Mouse (Mus musculus): Measurements from ENCODE around the gene Nmnat1. TPM values are rescaled to one million over a fixed set of nuclear protein-coding genes. Genes with fewer than 3 reads are reported as not detected.

Nmnat1 gene
- polyA plus RNA-seq, 1 experiment from 2014 or later = 14.3 TPM

DNA sequence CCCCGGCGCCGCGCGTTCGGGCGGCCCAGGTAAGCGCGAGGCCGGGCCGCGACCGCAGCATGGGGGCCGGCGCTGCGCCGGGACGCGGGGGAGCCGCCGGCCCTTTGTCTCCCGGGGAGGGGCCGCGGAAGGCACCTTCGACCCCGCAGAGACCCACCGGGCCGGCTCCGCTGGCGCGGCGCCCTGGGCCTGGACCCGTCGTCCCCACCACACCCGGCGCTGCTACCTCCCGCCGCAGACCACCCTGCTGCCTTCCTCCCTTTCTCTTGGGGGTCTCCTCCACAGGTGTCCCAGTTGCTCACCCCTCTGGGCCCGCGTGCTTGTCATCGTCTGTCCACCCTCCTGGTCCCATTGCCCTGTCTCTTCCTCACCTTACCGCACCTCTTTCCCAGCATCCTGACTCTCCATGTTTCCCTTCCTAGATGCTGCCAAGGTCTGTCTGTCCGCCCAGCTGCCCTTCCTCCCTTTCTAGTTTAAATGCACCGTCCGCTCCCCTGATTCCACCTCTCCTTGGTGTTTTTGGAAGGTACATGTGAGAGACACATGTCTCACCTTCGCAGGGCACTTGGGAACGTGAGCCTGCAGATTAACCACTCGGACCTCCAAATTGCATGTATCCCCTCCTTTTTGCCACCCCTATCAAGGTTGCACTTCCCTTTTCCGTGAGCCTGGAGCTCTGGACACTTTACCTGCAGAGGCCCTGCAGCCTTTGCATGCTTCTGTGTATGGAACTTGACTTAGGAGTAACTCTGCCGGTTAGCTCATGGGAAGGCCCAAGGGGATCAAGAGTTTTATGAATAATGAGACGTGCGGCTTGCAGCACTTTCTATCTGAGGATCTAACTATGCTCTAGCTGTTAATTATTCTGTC lies 33.6 kb upstream of the Nmnat1 start:
- Histone ChIP-seq H3K36me3 (ENCODE audit: control insufficient read depth, insufficient read depth, low read length) (no peaks in the 10 kb centered on the region), H3K9me3 (ENCODE audit: control insufficient read depth, low read length) (no peaks in the 10 kb centered on the region), H3K4me2 (peak overlapping the region; percentile 95), H3K27me3 (replicated peaks; ENCODE audit: control insufficient read depth, insufficient read depth, low read length) (no peaks in the 10 kb centered on the region), H3K4me3 (ENCODE audit: low read depth, low read length) (peak overlapping the region; percentile 81), H3K4me1 (replicated peaks; ENCODE audit: control insufficient read depth, insufficient read depth, low read length) (peaks cover 8% of the 10 kb centered on the region), H3K9ac (ENCODE audit: low read depth, low read length) (peak overlapping the region; percentile 84), H3K27ac (ENCODE audit: low read depth, low read length) (0 out of 2 replicates have a peak overlapping the region, but pooled peaks have one; percentile 25)
- no peak for DNase-seq (ENCODE audit: low spot score)
- WGBS = 4% methylated on average over 51 of the region's 52 CpGs
- ATAC-seq (replicated peaks; ENCODE audit: low FRiP score) = no peak; the same call in 1 of the 2 replicates

- peak; percentile 99 for ATAC-seq (replicated peaks; ENCODE audit: low FRiP score)
- Histone ChIP-seq H3K36me3 (ENCODE audit: control insufficient read depth, insufficient read depth, low read length) (no peaks in the 10 kb centered on the region), H3K4me3 (ENCODE audit: low read depth, low read length) (peak within 1 kb of the TSS; percentile 81), H3K9ac (ENCODE audit: low read depth, low read length) (peak within 1 kb of the TSS; percentile 84), H3K4me2 (peak within 1 kb of the TSS; percentile 95), H3K4me1 (replicated peaks; ENCODE audit: control insufficient read depth, insufficient read depth, low read length) (peaks cover 8% of the 10 kb centered on the region), H3K27me3 (replicated peaks; ENCODE audit: control insufficient read depth, insufficient read depth, low read length) (no peaks in the 10 kb centered on the region), H3K9me3 (ENCODE audit: control insufficient read depth, low read length) (no peaks in the 10 kb centered on the region), H3K27ac (ENCODE audit: low read depth, low read length) (0 out of 2 replicates have a peak within 1 kb of the TSS, but pooled peaks have one; percentile 25)
- DNase-seq (ENCODE audit: low spot score) = peak; percentile 98
- WGBS = under 1% methylated on average over 46 of the region's 46 CpGs
Measured at GRCm38 (mm10) chr4:149517868-149518340, 32.9 kb upstream of the Nmnat1 start, which contains the start of gene Ctnnbip1. TSS of gene Ctnnbip1 (plus strand) at chr4:149518236.

DNA sequence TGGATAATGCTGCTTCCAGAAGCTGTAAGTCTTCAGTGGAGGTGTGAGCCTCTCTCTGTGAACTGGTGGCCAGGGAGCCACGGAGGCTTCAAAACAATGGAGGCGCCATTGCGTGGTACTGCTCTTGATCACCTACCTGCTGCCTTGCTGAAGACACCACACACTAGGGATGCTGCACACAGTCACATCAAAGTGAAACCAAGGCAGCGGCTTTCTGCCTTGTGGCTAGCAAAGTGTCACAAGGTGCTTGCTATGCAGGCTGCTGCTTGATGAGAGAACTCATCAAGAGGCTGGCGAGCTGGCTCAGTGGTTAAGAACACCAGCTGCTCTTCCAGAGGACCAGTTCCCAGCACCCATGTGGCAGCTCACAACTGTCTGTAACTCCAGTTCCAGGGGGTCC lies 30.7 kb upstream of the Nmnat1 start:
- DNase-seq (ENCODE audit: low spot score) = no peak
- Histone ChIP-seq H3K27me3 (replicated peaks; ENCODE audit: control insufficient read depth, insufficient read depth, low read length) (no peaks in the 10 kb centered on the region), H3K9ac (ENCODE audit: low read depth, low read length) (no peak overlapping the region), H3K4me1 (replicated peaks; ENCODE audit: control insufficient read depth, insufficient read depth, low read length) (peaks cover 8% of the 10 kb centered on the region), H3K36me3 (ENCODE audit: control insufficient read depth, insufficient read depth, low read length) (no peaks in the 10 kb centered on the region), H3K4me2 (no peak overlapping the region), H3K27ac (ENCODE audit: low read depth, low read length) (no peak overlapping the region), H3K9me3 (ENCODE audit: control insufficient read depth, low read length) (no peaks in the 10 kb centered on the region), H3K4me3 (ENCODE audit: low read depth, low read length) (no peak overlapping the region)
- no peak for ATAC-seq (replicated peaks; ENCODE audit: low FRiP score)
- 89% methylated on average over 5 of the region's 5 CpGs for WGBS

- H3K27me3 ChIP-seq (replicated peaks; ENCODE audit: control insufficient read depth, insufficient read depth, low read length) = no peaks in the 10 kb centered on the region
- DNase-seq (ENCODE audit: low spot score) (no peak), ATAC-seq (replicated peaks; ENCODE audit: low FRiP score) (no peak)
- H3K4me3 ChIP-seq (ENCODE audit: low read depth, low read length) = no peak overlapping the region
- no peak overlapping the region for H3K27ac ChIP-seq (ENCODE audit: low read depth, low read length)
- no peak overlapping the region for H3K9ac ChIP-seq (ENCODE audit: low read depth, low read length)
- H3K36me3 ChIP-seq (ENCODE audit: control insufficient read depth, insufficient read depth, low read length) = no peaks in the 10 kb centered on the region
- no peaks in the 10 kb centered on the region; the same call in 1 of the 2 replicates for H3K4me1 ChIP-seq (replicated peaks; ENCODE audit: control insufficient read depth, insufficient read depth, low read length)
- H3K4me2 ChIP-seq = no peak overlapping the region
- no peaks in the 10 kb centered on the region for H3K9me3 ChIP-seq (ENCODE audit: control insufficient read depth, low read length)
- WGBS = 86% methylated on average over 7 of the region's 7 CpGs
Measured at GRCm38 (mm10) chr4:149512072-149512471, 27.1 kb upstream of the Nmnat1 start.

GRCm38 (mm10) chr4:149511221-149511646 lies 26.2 kb upstream of the Nmnat1 start:
- Histone ChIP-seq H3K4me2 (no peak overlapping the region), H3K4me1 (replicated peaks; ENCODE audit: control insufficient read depth, insufficient read depth, low read length) (no peaks in the 10 kb centered on the region; the same call in 1 of the 2 replicates), H3K4me3 (ENCODE audit: low read depth, low read length) (no peak overlapping the region), H3K27ac (ENCODE audit: low read depth, low read length) (no peak overlapping the region), H3K9ac (ENCODE audit: low read depth, low read length) (no peak overlapping the region), H3K9me3 (ENCODE audit: control insufficient read depth, low read length) (no peaks in the 10 kb centered on the region), H3K36me3 (ENCODE audit: control insufficient read depth, insufficient read depth, low read length) (no peaks in the 10 kb centered on the region), H3K27me3 (replicated peaks; ENCODE audit: control insufficient read depth, insufficient read depth, low read length) (no peaks in the 10 kb centered on the region)
- ATAC-seq (replicated peaks; ENCODE audit: low FRiP score) = no peak
- 66% methylated on average over 6 of the region's 6 CpGs for WGBS
- DNase-seq (ENCODE audit: low spot score) = no peak

DNA sequence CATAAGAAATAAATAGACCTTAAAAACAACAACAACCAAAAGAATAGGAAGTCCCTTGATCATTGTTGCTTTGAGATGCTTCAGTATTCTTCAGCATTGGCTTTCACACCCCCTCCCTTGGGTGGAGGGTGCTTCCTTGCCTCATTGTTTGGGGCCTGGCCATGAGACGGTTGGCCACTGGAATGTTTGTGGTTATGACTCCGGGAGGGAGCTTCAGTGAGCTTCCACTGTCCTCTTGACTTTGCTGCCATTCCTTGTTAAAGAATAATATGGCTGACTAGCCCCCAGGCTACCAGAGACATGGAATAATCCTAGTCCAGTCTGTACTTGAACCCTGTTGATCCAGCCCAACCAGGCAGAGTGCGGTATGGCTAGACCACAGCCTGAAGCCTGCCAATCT lies 21.9 kb upstream of the Nmnat1 start:
- H3K4me1 ChIP-seq (replicated peaks; ENCODE audit: control insufficient read depth, insufficient read depth, low read length) = no peaks in the 10 kb centered on the region; the same call in 1 of the 2 replicates
- DNase-seq (ENCODE audit: low spot score) (no peak), ATAC-seq (replicated peaks; ENCODE audit: low FRiP score) (no peak)
- H3K27ac ChIP-seq (ENCODE audit: low read depth, low read length) = no peak overlapping the region
- H3K9ac ChIP-seq (ENCODE audit: low read depth, low read length) = no peak overlapping the region
- H3K4me3 ChIP-seq (ENCODE audit: low read depth, low read length) = no peak overlapping the region
- no peaks in the 10 kb centered on the region for H3K36me3 ChIP-seq (ENCODE audit: control insufficient read depth, insufficient read depth, low read length)
- no peaks in the 10 kb centered on the region for H3K9me3 ChIP-seq (ENCODE audit: control insufficient read depth, low read length)
- 62% methylated on average over 3 of the region's 3 CpGs for WGBS
- H3K4me2 ChIP-seq = no peak overlapping the region
- H3K27me3 ChIP-seq (replicated peaks; ENCODE audit: control insufficient read depth, insufficient read depth, low read length) = no peaks in the 10 kb centered on the region

GRCm38 (mm10) chr4:149505261-149505967 lies 20.4 kb upstream of the Nmnat1 start:
- no peak for DNase-seq (ENCODE audit: low spot score)

GRCm38 (mm10) chr4:149504858-149505257 lies 19.9 kb upstream of the Nmnat1 start:
- 23% methylated on average over 3 of the region's 3 CpGs for WGBS

More at GRCm38 (mm10) chr4:149505261-149505967, 20.4 kb upstream of the Nmnat1 start:
- Histone ChIP-seq H3K27ac (ENCODE audit: low read depth, low read length) (no peak overlapping the region), H3K4me3 (ENCODE audit: low read depth, low read length) (no peak overlapping the region), H3K36me3 (ENCODE audit: control insufficient read depth, insufficient read depth, low read length) (no peaks in the 10 kb centered on the region), H3K4me1 (replicated peaks; ENCODE audit: control insufficient read depth, insufficient read depth, low read length) (no peaks in the 10 kb centered on the region), H3K9me3 (ENCODE audit: control insufficient read depth, low read length) (no peaks in the 10 kb centered on the region), H3K27me3 (replicated peaks; ENCODE audit: control insufficient read depth, insufficient read depth, low read length) (no peaks in the 10 kb centered on the region), H3K9ac (ENCODE audit: low read depth, low read length) (no peak overlapping the region), H3K4me2 (no peak overlapping the region)
- WGBS = 76% methylated on average over 14 of the region's 15 CpGs
- no peak for ATAC-seq (replicated peaks; ENCODE audit: low FRiP score)

More at GRCm38 (mm10) chr4:149504858-149505257, 19.9 kb upstream of the Nmnat1 start:
- ATAC-seq (replicated peaks; ENCODE audit: low FRiP score) (no peak), DNase-seq (ENCODE audit: low spot score) (no peak)
- Histone ChIP-seq H3K9ac (ENCODE audit: low read depth, low read length) (no peak overlapping the region), H3K27me3 (replicated peaks; ENCODE audit: control insufficient read depth, insufficient read depth, low read length) (no peaks in the 10 kb centered on the region), H3K36me3 (ENCODE audit: control insufficient read depth, insufficient read depth, low read length) (no peaks in the 10 kb centered on the region), H3K9me3 (ENCODE audit: control insufficient read depth, low read length) (no peaks in the 10 kb centered on the region), H3K4me3 (ENCODE audit: low read depth, low read length) (no peak overlapping the region), H3K27ac (ENCODE audit: low read depth, low read length) (no peak overlapping the region), H3K4me1 (replicated peaks; ENCODE audit: control insufficient read depth, insufficient read depth, low read length) (no peaks in the 10 kb centered on the region), H3K4me2 (no peak overlapping the region)
